Mouse (Mus musculus) hematopoietic stem cell, adult 5-6 weeks (primary cell): Measurements from ENCODE around the gene Anapc15. TPM values are rescaled to one million over a fixed set of nuclear protein-coding genes. Genes with fewer than 3 reads are reported as not detected.
A peak's percentile ranks its signal among the peaks of the same experiment; 100 is the strongest.
"Not testable (repeated sequence)": the region's sequence is repeated elsewhere in the genome, so short reads cannot be mapped to it uniquely, and the experiment has no call there.

Experiments used
- ATAC-seq, 2 experiments: fragments of 125-278 bp in 1 of 2; replicated peaks in 1 of 2; 2 replicates each; pipeline ENCODE4 v1.8.0; 2016 to 2017; ENCODE audit warnings: inconsistent platforms in 2 of 2, mild to moderate bottlenecking in 2 of 2, moderate number of reproducible peaks in 2 of 2, low read depth in 1 of 2, moderate TSS enrichment in 1 of 2; ENCODE audit not compliant: low FRiP score in 2 of 2, poor library complexity in 2 of 2, severe bottlenecking in 2 of 2, insufficient read depth in 1 of 2, low TSS enrichment in 1 of 2
- total RNA-seq: library from RNA; stranded (forward); fragments of 172-1452, 232-1000 nt; gene quantifications from 2 replicates; pipeline ENCODE4 v1.2.3, GENCODE M21; 2017

Anapc15 gene
- total RNA-seq, 1 experiment from 2014 or later = 69.3 TPM

DNA sequence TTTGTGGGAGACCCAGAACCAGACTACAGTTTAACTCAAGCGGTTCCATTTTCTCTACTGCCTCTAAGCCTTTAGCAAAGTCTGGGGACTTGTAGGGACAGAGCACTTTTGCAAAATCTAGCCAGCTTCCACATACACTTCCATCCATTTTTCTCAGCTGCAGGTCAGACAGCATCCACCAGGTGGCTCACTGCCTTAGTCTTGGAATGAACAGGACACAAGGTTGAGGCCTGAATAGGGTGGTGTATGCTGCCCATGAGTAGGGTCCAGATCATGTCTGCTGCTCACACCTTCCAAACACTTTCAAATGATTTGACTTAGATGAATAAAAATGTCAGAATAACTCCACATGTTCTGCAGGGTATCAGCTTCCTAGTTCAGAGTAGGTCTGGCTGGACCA lies 54.6 kb downstream of the Anapc15 start:
- peak; percentile 75 to 82 for ATAC-seq

DNA sequence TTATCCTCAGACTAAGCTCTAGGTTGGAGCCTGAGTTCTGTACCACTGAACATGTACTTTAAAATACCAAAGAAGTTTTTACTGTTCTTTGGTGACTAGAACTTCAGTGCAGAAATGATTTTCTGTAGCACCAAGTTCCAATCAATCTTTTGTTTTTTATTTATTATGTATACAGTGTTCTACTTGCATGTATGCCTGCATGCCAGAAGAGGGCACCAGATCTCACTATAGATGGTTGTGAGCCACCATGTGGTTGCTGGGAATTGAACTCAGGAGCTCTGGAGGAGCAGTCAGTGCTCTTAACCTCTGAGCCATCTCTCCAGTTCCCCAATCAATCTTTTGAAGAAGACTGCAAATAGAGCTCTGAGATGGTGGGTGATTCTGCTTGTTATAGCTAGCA lies 62.4 kb downstream of the Anapc15 start:
- ATAC-seq = not testable (repeated sequence)

DNA sequence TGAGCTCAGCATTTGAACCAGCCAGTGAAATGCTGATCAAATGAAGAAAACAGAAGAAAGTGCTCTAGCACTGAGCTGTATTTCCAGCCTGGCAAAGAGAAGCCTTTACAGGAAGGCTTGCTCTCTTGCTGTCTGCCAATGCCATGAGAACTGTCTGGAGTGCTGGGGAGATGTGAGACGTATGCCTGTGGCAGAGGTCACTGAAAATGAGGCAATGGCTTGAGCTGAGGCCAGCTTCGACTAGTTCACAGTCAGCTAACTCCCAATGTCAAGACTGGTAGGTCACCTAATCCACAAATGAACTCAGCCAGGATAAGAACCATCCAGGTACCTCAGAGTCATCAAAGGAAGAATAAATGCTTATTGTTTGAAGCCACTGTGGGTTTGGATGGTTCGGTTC lies 64.6 kb downstream of the Anapc15 start:
- ATAC-seq = no peak

DNA sequence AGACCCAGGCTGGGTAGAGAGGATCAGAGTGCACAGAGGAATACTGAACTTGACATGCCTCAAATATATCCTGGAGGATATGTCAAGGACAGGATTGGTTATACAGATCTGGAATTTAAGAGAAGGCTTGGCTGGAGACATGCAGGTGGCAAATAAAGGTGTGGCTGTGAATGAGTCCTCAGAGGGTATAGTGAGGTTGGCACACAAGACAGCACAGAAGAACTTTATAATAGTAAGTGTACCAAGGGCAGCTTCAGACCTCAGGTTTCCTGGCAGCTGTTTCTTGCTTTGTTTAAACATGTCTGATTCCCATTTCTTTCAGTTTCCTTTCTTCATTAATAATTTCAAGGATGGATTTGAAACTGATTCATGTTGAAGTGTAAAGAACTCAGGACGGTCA lies 69.0 kb downstream of the Anapc15 start:
- ATAC-seq = no peak

DNA sequence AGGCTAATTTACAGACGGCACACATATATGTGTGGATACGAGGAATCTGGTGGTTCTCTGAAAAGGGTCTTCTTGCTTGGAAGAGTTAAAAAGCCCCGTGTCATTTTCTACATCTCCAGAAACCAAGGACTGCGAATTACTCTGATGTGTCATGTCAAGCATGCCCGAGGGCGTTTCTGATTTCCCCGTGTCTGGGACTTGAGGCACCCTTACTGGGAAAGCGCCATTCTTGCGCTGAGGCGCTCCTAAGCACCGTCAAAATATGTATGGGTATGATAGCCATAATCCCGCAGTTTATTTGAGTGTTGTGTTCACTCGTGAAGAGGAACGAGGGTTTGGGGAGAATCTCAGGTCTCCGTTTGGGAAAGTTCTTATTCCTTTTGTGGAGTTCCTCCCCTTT lies 69.8 kb downstream of the Anapc15 start:
- peak in 1 of 2 experiments; percentile 30; a peak in 1 of 4 replicates for ATAC-seq

DNA sequence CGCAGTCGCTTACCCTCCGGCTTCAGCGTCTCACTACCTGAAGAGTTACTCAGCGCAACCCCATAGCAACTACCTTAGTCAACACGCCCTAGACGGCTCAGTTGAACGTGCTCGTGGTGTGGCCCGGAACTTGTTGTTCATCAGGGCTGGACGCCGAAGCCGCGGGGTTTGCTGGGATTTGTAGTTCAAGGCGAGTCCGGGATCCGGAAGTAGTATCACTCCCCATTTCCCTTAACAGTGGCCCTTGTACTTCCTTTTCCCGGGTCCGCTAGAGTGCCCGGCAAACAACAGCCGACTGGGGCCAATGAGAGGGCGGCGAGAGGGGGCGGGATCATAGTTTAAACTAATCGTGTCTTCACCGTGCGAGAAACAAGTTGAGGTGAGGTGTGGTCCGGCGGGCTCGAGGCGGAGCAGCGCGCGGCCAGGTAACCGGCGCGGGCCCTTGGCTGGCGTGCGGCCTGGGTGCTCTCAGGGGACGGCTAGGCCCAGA lies 70.3 kb downstream of the Anapc15 start, which contains the start of the genes Lrrc51 and Numa1:
TSS of gene Lrrc51 (minus strand) at position 145 of the 490 bp plus-strand sequence.
TSS of gene Numa1 (plus strand) at position 361 of the 490 bp plus-strand sequence.
- ATAC-seq = peak; percentile 98 to 99

DNA sequence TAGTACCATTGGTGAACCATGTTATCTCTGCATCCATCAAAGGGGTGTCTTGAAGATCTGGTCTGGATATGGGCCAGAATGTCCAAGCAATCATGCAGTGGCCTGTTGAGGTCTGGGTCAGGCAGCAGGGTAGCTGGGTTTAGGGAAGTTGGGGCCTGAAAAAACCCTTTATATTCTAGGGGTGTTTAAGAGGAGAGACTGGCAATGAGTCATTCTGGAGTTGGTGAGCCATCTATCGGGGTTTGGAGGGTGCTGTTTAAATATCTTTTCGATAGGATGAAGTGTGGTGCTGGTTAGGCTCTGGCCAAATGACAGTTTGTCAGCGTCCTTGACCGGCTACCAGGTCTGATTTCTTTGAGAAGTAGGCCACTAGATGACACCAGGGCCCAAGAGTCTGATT lies 72.4 kb downstream of the Anapc15 start:
- no peak for ATAC-seq

DNA sequence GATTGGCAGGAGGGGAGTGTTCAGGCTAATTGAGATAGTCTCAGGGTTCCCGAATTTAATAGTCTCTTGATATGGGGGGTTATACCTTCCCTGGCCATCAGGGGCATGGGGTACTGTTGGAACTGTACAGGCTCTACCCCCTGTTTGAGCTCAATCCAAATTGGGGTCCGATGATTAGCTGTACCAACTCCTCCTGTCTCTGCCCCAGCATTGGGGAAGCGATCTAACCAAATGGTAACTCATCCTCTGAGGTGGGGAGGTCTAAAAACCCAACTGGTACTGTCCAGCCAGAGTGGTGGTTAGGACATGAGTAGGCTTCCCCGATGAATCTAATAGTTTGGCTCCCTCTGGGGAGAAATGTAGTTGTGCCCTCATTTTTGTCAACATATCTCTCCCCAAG lies 73.5 kb downstream of the Anapc15 start:
- ATAC-seq = no peak

DNA sequence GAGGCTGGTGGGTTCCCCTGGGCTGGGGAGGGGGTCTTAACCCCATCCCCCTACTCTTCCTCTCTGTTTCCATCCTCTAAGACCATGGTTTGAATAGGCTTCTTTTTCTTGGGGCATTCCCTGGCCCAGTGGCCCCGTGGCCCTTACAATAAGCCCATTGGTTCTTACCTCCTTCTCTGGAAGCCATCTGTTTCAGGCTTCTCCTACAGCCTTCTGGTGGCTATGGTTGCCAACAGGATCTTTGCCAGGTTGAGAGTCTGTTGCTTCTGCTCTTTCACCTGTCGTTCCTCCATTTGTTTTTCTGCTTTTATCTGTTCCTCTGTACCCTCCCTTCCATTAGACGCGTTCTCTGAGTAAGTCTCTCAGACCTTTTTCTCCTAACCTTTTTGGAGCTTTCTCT lies 74.1 kb downstream of the Anapc15 start:
- no peak for ATAC-seq

DNA sequence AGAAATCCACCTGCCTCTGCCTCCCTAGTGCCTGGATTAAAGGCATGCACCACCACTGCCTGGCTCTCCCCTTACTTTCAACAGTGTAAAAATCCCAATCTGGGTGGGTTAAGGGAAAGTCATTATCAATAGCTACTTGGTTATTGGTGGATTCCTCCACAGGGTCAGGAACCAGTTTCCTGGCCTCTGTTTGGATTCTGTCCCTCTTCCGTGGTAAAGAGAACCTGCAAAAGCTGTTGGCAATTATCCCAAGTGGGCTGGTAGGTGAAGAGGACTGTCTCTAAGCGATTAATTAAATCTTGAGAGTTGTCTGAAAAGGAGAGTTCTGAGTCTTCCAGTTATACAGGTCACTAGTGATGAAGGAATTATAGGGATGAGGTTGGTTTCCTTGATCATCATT lies 74.8 kb downstream of the Anapc15 start:
- ATAC-seq = no peak

DNA sequence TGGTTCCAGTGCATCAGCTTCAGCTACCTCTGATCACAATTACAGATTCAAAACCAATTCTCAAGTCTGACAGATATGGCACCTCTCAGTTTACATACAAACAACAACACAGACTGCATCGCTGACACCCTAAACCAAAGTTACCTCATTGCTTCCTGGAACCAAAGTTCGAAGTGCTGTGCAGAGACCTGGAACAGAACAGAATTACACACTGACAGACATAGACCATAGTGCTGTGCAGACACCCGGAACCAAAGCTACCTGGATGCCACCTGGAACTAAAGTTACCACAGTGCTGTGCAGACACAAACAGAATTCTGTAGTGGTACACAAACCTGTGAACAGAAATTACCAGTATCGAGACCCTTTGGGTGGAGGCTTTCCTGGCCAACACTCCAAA lies 76.2 kb downstream of the Anapc15 start:
- ATAC-seq = no peak

DNA sequence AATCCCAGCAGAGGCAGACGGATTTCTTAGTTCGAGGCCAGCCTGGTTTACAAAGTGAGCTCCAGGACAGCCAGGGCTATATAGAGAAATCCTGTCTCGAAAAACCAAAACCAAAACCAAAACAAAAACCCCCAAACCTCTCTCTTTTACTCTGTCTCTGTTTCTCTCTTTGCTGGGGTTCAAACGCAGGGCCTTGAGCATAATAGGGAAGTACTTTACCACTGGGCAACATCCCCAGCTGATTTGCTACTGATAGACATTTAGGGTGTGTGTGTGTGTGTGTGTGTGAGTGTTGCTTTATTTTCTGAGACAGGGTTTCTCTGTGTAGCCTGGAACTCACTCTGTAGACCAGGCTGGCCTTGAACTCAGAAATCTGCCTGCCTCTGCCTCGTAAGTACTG lies 85.5 kb downstream of the Anapc15 start:
- ATAC-seq = peak; percentile 66 to 67; a peak in 3 of 4 replicates

Other genes starting within 250 kb of the Anapc15 start
- gene Clpb, start 200.1 kb upstream of the Anapc15 start, total RNA-seq = 20.1 and 21.3 TPM in 2 replicates
- not detected in 2 replicates for gene Phox2a, start 45.4 kb upstream of the Anapc15 start, total RNA-seq
- 11.0 and 11.9 TPM in 2 replicates for gene Inppl1, start 25.5 kb upstream of the Anapc15 start, total RNA-seq
- gene Folr2, start 6.5 kb upstream of the Anapc15 start, total RNA-seq = not detected in 2 replicates
- not detected in 2 replicates for gene Folr1, start 7.1 kb downstream of the Anapc15 start, total RNA-seq
- gene Lamtor1, start 42.2 kb downstream of the Anapc15 start, total RNA-seq = 42.7 and 71.2 TPM in 2 replicates
- 0.13 and 0.84 TPM in 2 replicates for gene Tomt, start 42.6 kb downstream of the Anapc15 start, total RNA-seq
- 2.4 and 3.2 TPM in 2 replicates for gene Lrrc51, start 70.2 kb downstream of the Anapc15 start, total RNA-seq
- 315 and 392 TPM in 2 replicates for gene Numa1, start 70.4 kb downstream of the Anapc15 start, total RNA-seq
- 3.9 and 4.7 TPM in 2 replicates for gene Il18bp, start 155.0 kb downstream of the Anapc15 start, total RNA-seq
- 10.9 and 12.1 TPM in 2 replicates for gene Rnf121, start 201.8 kb downstream of the Anapc15 start, total RNA-seq
- 38.6 and 41.2 TPM in 2 replicates for gene Xndc1, start 201.8 kb downstream of the Anapc15 start, total RNA-seq
- 1.6 and 2.0 TPM in 2 replicates for gene Xntrpc, start 202.0 kb downstream of the Anapc15 start, total RNA-seq
- gene Trpc2, start 219.4 kb downstream of the Anapc15 start, total RNA-seq = not detected in 2 replicates
- 0.55 and 1.5 TPM in 2 replicates for gene Art1, start 238.0 kb downstream of the Anapc15 start, total RNA-seq
- 1.1 TPM in 1 of 2 replicates, not detected in the other for gene Art5, start 245.8 kb downstream of the Anapc15 start, total RNA-seq